Mouse (Mus musculus) G1E (cell line): ENCODE measurements around the gene Dsp. TPM values are rescaled to one million over a fixed set of nuclear protein-coding genes. Genes with fewer than 3 reads are reported as not detected.

Experiments used
- ATAC-seq: 2 replicates; pipeline ENCODE4 v1.8.0; 2016; ENCODE audit warnings: mild to moderate bottlenecking; ENCODE audit not compliant: insufficient number of reproducible peaks, poor library complexity, low FRiP score, severe bottlenecking; ENCODE audit errors: extremely low read depth
- DNase-seq: peaks from one replicate; pipeline ENCODE4 v3.0.0; 2012; ENCODE audit warnings: low spot score
- H3K27me3 ChIP-seq: 2 replicates; pipeline ENCODE4 v1.6.1; 2012; ENCODE audit warnings: mild to moderate bottlenecking, low read length, inconsistent platforms; ENCODE audit not compliant: insufficient read depth
- H3K36me3 ChIP-seq: replicated peaks from 2 replicates; pipeline ENCODE3; 2012; ENCODE audit warnings: mild to moderate bottlenecking, inconsistent platforms
- H3K4me1 ChIP-seq: 2 replicates; pipeline ENCODE4 v1.6.1; 2012; ENCODE audit warnings: low read depth, low read length, inconsistent platforms, mixed read lengths; ENCODE audit not compliant: insufficient read depth
- H3K4me3 ChIP-seq: 2 replicates; pipeline ENCODE4 v1.5.1; 2012; ENCODE audit warnings: low read depth, mild to moderate bottlenecking, inconsistent platforms, low read length, moderate library complexity, mixed read lengths
- H3K9me3 ChIP-seq: replicated peaks from 2 replicates; pipeline ENCODE4 v1.6.1; 2012; ENCODE audit warnings: inconsistent platforms
- CTCF ChIP-seq: IDR thresholded peaks from 2 replicates; pipeline ENCODE4 v1.5.1; 2012; ENCODE audit warnings: low read depth, low read length, inconsistent platforms, mixed read lengths
- GATA1 ChIP-seq: IDR thresholded peaks from 2 replicates; pipeline ENCODE4 v1.6.1; 2012; ENCODE audit warnings: borderline replicate concordance, low read length, inconsistent platforms, mixed read lengths
- GATA2 ChIP-seq: IDR thresholded peaks from 2 replicates; pipeline ENCODE4 v1.6.1; 2012; ENCODE audit warnings: low read depth, low read length, inconsistent platforms, borderline replicate concordance
- POLR2AphosphoS5 ChIP-seq: IDR thresholded peaks from 2 replicates; pipeline ENCODE4 v1.6.1; 2012; ENCODE audit warnings: low read depth, low read length, inconsistent platforms; ENCODE audit not compliant: insufficient replicate concordance
- TAL1 ChIP-seq: conservative IDR thresholded peaks from 2 replicates; pipeline ENCODE4 v1.6.1; 2012; ENCODE audit warnings: low read depth, low read length, inconsistent platforms, mixed read lengths
- polyA plus RNA-seq: library from polyadenylated mRNA; stranded (reverse); fragments of >175 nt; gene quantifications from 2 replicates; pipeline ENCODE4 v1.2.3, GENCODE M21; 2012
- total RNA-seq, 2 experiments: library from RNA; stranded (forward) in 1 of 2; stranded (reverse) in 1 of 2; fragments of 200-1000 nt in 1 of 2; fragments of >200 nt in 1 of 2; fragmentation: Nextera tagmentation in 1 of 2; gene quantifications; 2 replicates each; pipeline ENCODE4 v1.2.3; 2014 to 2017

The Dsp gene
- total and polyA plus RNA-seq, 3 experiments: 0.05 TPM; not detected in 2

- no peaks in the 10 kb centered on the region for H3K36me3 ChIP-seq
- DNase-seq (no peak), ATAC-seq (no peak)
- H3K4me1 ChIP-seq: peaks cover 16% of the 10 kb centered on the region
- H3K4me3 ChIP-seq: no peak overlapping the region
- peaks cover 23% of the 10 kb centered on the region for H3K27me3 ChIP-seq
- no peaks in the 10 kb centered on the region for H3K9me3 ChIP-seq
- TF ChIP-seq TAL1 (no peak), GATA1 (no peak), CTCF (no peak), GATA2 (no peak), POLR2AphosphoS5 (no peak)
Measured at GRCm38 (mm10) chr13:38162002-38162401, 10.9 kb downstream of the Dsp start.

GRCm38 (mm10) chr13:38162668-38163067, 11.6 kb downstream of the Dsp start:
- Histone ChIP-seq H3K4me3 (no peak overlapping the region), H3K27me3 (peaks cover 24% of the 10 kb centered on the region), H3K36me3 (no peaks in the 10 kb centered on the region), H3K9me3 (no peaks in the 10 kb centered on the region), H3K4me1 (peaks cover 13% of the 10 kb centered on the region)
- TF ChIP-seq GATA2 (no peak), GATA1 (no peak), TAL1 (no peak), POLR2AphosphoS5 (no peak), CTCF (no peak)
- DNase-seq: no peak
- ATAC-seq: no peak

- peaks cover 22% of the 10 kb centered on the region for H3K27me3 ChIP-seq
- DNase-seq (no peak), ATAC-seq (no peak)
Measured at GRCm38 (mm10) chr13:38164932-38165331, 13.8 kb downstream of the Dsp start.

GRCm38 (mm10) chr13:38167056-38167455, 16.0 kb downstream of the Dsp start:
- H3K4me1 ChIP-seq: peaks cover 10% of the 10 kb centered on the region
- H3K27me3 ChIP-seq: peaks cover 32% of the 10 kb centered on the region
- no peaks in the 10 kb centered on the region for H3K9me3 ChIP-seq
- H3K36me3 ChIP-seq: no peaks in the 10 kb centered on the region
- ATAC-seq: no peak
- TF ChIP-seq GATA1: no peak
- no peak for TF ChIP-seq GATA2
- no peak for TF ChIP-seq POLR2AphosphoS5
- TF ChIP-seq TAL1: no peak
- TF ChIP-seq CTCF: no peak
- no peak overlapping the region for H3K4me3 ChIP-seq
- no peak for DNase-seq

More at GRCm38 (mm10) chr13:38164932-38165331, 13.8 kb downstream of the Dsp start:
- no peak for TF ChIP-seq CTCF
- TF ChIP-seq TAL1: no peak
- no peak for TF ChIP-seq GATA2
- no peak for TF ChIP-seq POLR2AphosphoS5
- no peak for TF ChIP-seq GATA1
- no peak overlapping the region for H3K4me3 ChIP-seq
- H3K4me1 ChIP-seq: peaks cover 5% of the 10 kb centered on the region
- H3K9me3 ChIP-seq: no peaks in the 10 kb centered on the region
- no peaks in the 10 kb centered on the region for H3K36me3 ChIP-seq

GRCm38 (mm10) chr13:38170707-38171144, 19.6 kb downstream of the Dsp start:
- DNase-seq: no peak
- H3K4me1 ChIP-seq: peaks cover 7% of the 10 kb centered on the region; the same call in 1 of the 2 replicates
- H3K4me3 ChIP-seq: no peak overlapping the region
- H3K36me3 ChIP-seq: no peaks in the 10 kb centered on the region
- H3K27me3 ChIP-seq: peaks cover 33% of the 10 kb centered on the region
- no peaks in the 10 kb centered on the region for H3K9me3 ChIP-seq
- TF ChIP-seq GATA1: no peak
- ATAC-seq: no peak

GRCm38 (mm10) chr13:38193406-38193805, 42.3 kb downstream of the Dsp start:
- ATAC-seq: no peak
- Histone ChIP-seq H3K36me3 (no peaks in the 10 kb centered on the region), H3K4me1 (no peaks in the 10 kb centered on the region), H3K27me3 (peaks cover 49% of the 10 kb centered on the region), H3K9me3 (peaks cover 27% of the 10 kb centered on the region), H3K4me3 (no peak overlapping the region)
- DNase-seq: no peak
- TF ChIP-seq POLR2AphosphoS5 (no peak), GATA1 (no peak), CTCF (no peak), GATA2 (no peak), TAL1 (no peak)

GRCm38 (mm10) chr13:38201413-38201812, 50.3 kb downstream of the Dsp start:
- DNase-seq: no peak
- peaks cover 16% of the 10 kb centered on the region for H3K4me1 ChIP-seq
- peaks cover 11% of the 10 kb centered on the region for H3K9me3 ChIP-seq
- ATAC-seq: no peak
- peaks cover 28% of the 10 kb centered on the region for H3K27me3 ChIP-seq
- H3K4me3 ChIP-seq: no peak overlapping the region
- H3K36me3 ChIP-seq: no peaks in the 10 kb centered on the region
- TF ChIP-seq GATA1 (no peak), POLR2AphosphoS5 (no peak), GATA2 (no peak), CTCF (no peak), TAL1 (no peak)
